Mouse (Mus musculus) megakaryocyte, adult 5-6 weeks (primary cell): ENCODE results near the gene Cavin1. TPM values are rescaled to one million over a fixed set of nuclear protein-coding genes. Genes with fewer than 3 reads are reported as not detected.

Source experiments
- ATAC-seq: 2 replicates; pipeline ENCODE4 v1.8.0; 2016; ENCODE audit warnings: mild to moderate bottlenecking, inconsistent platforms; ENCODE audit not compliant: poor library complexity, severe bottlenecking
- total RNA-seq, 2 experiments: library from RNA; stranded (forward) in 1 of 2; stranded (reverse) in 1 of 2; fragments of 153-499, 151-499 nt in 1 of 2; fragments of 221-1000, 200-1000 nt in 1 of 2; gene quantifications; 2 replicates each; pipeline versions ENCODE4 v1.2.3 to v1.2.4; 2015 to 2017

Gene Cavin1
- total RNA-seq, 2 experiments from 2014 or later, result 0.15 TPM; not detected in 1

- ATAC-seq, result no peak
These were observed 11.8 kb downstream of the Cavin1 start for GRCm38 (mm10) chr11:100958613-100959463.

- no peak for ATAC-seq
These were observed 12.7 kb downstream of the Cavin1 start for GRCm38 (mm10) chr11:100957915-100958469.

- peak; percentile 66 for ATAC-seq
These were observed 13.4 kb downstream of the Cavin1 start for GRCm38 (mm10) chr11:100957244-100957643.

GRCm38 (mm10) chr11:100949540-100949939 lies 21.1 kb downstream of the Cavin1 start:
- ATAC-seq, result no peak

- no peak for ATAC-seq
These were observed 22.4 kb downstream of the Cavin1 start for GRCm38 (mm10) chr11:100948317-100948716.

- peak; percentile 71 for ATAC-seq
These were observed 23.1 kb downstream of the Cavin1 start for GRCm38 (mm10) chr11:100947548-100947947.

GRCm38 (mm10) chr11:100946862-100947261 lies 23.8 kb downstream of the Cavin1 start:
- ATAC-seq, result no peak

GRCm38 (mm10) chr11:100942388-100942787 lies 28.3 kb downstream of the Cavin1 start:
- ATAC-seq, result no peak

- ATAC-seq, result peak; percentile 86
These were observed 31.1 kb downstream of the Cavin1 start, which contains the start of gene Stat3 for GRCm38 (mm10) chr11:100939512-100940151. Gene Stat3, minus strand, starts transcription at chr11:100939540.

GRCm38 (mm10) chr11:100938711-100939511 lies 31.8 kb downstream of the Cavin1 start:
- no peak; the same call in 1 of the 2 replicates for ATAC-seq

- ATAC-seq, result peak; percentile 30
These were observed 32.6 kb downstream of the Cavin1 start for GRCm38 (mm10) chr11:100938112-100938511.

- no peak for ATAC-seq
These were observed 33.4 kb downstream of the Cavin1 start for GRCm38 (mm10) chr11:100937295-100937694.

- ATAC-seq, result no peak
These were observed 35.0 kb downstream of the Cavin1 start for GRCm38 (mm10) chr11:100935373-100936355.

- ATAC-seq, result peak; percentile 70
These were observed 39.3 kb downstream of the Cavin1 start for GRCm38 (mm10) chr11:100931254-100931921.

- ATAC-seq, result no peak
These were observed 40.1 kb downstream of the Cavin1 start for GRCm38 (mm10) chr11:100930611-100931010.

- ATAC-seq, result peak; percentile 33; the same call in 1 of the 2 replicates
These were observed 43.3 kb downstream of the Cavin1 start for GRCm38 (mm10) chr11:100927386-100927785.

GRCm38 (mm10) chr11:100924386-100924919 lies 46.2 kb downstream of the Cavin1 start:
- no peak for ATAC-seq

GRCm38 (mm10) chr11:100920887-100921624 lies 49.6 kb downstream of the Cavin1 start:
- no peak for ATAC-seq
